Mouse (Mus musculus): ENCODE measurements around the gene Gm3336. TPM values are rescaled to one million over a fixed set of nuclear protein-coding genes. Genes with fewer than 3 reads are reported as not detected.

Gm3336 gene
- polyA plus RNA-seq, 1 experiment from 2014 or later = 1.9 TPM

DNA sequence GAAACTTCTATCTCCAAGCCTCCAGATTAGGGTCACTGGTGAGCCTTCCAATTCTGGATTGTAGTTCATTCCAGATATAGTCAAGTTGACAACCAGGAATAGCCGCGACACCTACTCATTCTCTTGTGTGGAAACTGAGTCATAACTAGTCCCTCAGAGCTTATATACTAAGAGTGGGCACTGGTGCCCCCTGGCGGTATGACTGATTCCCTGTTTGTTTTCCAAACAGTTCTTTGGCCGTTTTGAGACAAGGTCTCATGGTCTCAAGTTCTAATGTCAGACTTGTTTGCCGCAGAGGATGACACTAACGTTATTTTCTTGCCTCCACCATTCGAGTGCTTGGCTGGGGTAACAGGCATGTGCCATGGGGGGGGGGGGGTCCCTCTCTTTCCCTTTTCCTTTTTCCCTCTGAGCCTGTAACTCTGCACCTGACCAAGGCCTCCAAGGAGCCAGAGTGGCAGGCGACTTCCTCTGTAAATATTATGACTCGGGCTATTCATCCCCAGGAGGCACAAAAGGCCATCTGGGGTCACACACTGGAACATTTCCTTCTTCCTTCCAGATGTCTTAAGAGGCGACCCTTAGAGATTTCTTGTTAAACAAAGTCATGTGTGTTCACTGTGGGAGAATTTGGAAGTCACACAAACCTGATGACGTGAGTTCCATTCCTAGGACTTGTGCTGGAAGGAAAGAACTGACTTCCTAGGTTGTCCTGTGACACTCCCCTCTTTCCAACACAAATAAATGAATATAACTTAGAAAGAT is 33.8 kb downstream of the Gm3336 start:
- Histone ChIP-seq H3K27ac (peak overlapping the region; percentile 80), H3K4me3 (replicated peaks) (no peak overlapping the region), H3K27me3 (replicated peaks) (peaks cover 14% of the 10 kb centered on the region), H3K36me3 (peaks cover 6% of the 10 kb centered on the region; the same call in 1 of the 2 replicates), H3K4me1 (peaks cover 22% of the 10 kb centered on the region), H3K9ac (no peak overlapping the region), H3K9me3 (no peaks in the 10 kb centered on the region), H3K4me2 (no peak overlapping the region)
- WGBS = 22% methylated on average over 11 of the region's 11 CpGs
- ATAC-seq (ENCODE audit: insufficient read depth, low FRiP score, low read depth) = no peak

DNA sequence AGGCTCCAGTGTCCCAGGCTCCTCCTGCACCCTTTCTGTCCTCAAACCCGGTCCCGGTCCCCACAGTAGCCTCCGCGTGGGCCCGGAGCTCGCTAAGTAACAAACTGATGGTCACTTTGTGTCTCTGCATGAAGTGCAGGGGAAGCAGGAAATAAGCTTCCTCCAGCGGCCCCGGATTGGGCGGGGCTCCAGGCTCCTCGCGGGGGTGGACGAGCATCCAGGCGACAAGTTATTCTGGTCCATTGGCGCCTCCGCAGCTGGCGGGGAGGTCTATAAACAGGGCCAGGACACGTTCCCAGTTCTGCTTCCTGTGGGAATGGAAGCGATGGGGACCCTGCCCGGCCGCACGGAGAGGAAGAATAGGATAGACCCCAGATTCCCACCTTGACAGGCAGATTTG is 34.8 kb downstream of the Gm3336 start:
- Histone ChIP-seq H3K36me3 (peaks cover 13% of the 10 kb centered on the region; the same call in 1 of the 2 replicates), H3K9ac (no peak overlapping the region), H3K27ac (peak overlapping the region; percentile 80), H3K4me2 (peak overlapping the region; percentile 36), H3K4me1 (peaks cover 24% of the 10 kb centered on the region), H3K27me3 (replicated peaks) (peaks cover 4% of the 10 kb centered on the region; the same call in 1 of the 2 replicates), H3K9me3 (no peaks in the 10 kb centered on the region), H3K4me3 (replicated peaks) (peak overlapping the region; percentile 10; the same call in 1 of the 2 replicates)
- 17% methylated on average over 21 of the region's 21 CpGs for WGBS
- no peak for ATAC-seq (ENCODE audit: insufficient read depth, low FRiP score, low read depth)

DNA sequence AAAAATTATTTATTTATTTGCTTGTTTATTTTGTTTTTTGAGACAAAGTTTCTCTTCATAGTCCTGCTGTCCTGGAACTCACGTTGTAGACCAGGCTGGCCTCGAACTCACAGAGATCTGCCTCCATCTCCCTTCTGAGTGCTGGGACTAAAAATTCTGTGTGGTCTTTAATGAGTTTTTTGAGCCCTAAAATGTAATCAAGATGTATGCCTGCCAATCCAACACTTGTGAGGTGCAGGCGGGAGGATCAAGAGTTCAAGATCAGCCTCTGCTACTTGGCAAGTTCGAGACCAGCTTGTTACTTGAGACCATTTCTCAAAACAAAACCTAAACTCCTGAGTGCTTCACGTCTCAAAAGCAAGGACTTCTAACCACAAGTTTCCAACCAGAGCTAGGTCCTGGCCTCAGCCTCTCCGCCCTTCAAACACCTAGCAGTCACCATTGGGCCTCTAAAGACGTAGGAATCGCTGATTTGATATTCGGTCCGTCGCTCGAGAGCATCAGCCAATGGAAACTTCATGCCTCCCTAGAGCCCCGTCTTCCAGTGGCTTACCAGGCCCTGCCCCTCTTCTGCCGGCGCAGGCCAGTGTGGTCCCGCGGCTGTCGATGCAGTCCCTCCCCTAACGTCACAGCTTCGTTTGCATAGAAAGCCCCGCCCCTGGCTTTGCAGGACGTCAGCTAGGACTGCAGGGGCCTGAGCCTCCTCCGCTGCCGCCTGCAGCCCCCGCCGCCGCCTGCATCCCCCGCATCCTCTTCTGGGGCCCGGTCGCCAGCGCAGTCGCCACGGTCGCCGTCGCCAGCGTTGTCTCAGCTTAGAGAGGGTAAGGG is 35.9 kb downstream of the Gm3336 start, which contains the start of gene Rab3a:
TSS of gene Rab3a (plus strand) at position 637 of the 828 bp plus-strand sequence.
- Histone ChIP-seq H3K9me3 (no peaks in the 10 kb centered on the region), H3K4me3 (replicated peaks) (peak within 1 kb of the TSS; percentile 85), H3K27me3 (replicated peaks) (no peaks in the 10 kb centered on the region), H3K27ac (peak within 1 kb of the TSS; percentile 80), H3K4me2 (peak within 1 kb of the TSS; percentile 97), H3K4me1 (peaks cover 29% of the 10 kb centered on the region), H3K9ac (peak within 1 kb of the TSS; percentile 80), H3K36me3 (peaks cover 13% of the 10 kb centered on the region; the same call in 1 of the 2 replicates)
- 8% methylated on average over 37 of the region's 37 CpGs for WGBS
- peak; percentile 98 for ATAC-seq (ENCODE audit: insufficient read depth, low FRiP score, low read depth)

DNA sequence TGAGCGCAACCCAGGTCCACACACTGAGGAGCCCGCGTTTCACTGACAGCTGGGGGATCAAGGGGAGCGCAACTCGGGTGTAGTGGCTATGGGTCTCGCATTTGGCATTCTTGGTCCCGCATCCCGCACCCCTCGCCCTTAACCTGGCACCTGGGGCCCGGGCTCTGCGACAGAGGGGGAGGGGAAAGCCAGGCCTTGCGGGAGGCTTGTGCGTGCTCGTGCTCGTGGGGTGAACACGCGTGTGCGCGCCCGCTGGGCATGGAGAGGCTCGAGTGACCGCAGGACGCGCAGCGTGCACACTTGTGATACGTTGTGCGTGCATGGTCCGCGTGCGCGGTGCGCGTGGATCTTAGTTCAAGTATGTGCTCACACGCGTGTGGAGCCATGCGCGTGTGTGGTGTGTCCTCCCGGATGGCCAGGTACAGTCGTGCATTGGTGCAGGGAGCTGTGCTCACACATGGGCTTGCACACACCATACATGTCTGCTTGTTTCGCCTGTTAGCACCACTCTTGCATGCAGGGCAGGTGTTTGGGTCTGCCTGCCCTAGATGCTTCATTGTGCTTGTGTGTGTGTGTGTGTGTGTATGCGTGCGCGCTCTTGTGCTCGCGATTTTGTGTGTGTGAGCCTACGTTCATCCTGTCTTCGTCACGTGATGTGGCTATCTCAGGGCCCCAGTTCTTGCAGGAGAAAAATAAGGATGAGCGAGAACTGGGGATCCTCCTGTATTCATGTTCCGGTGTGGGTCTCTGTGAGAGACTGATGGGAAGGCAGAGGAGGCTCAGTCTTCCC is 36.7 kb downstream of the Gm3336 start:
- peak overlapping the region; percentile 85 for H3K4me3 ChIP-seq (replicated peaks)
- ATAC-seq (ENCODE audit: insufficient read depth, low FRiP score, low read depth) = peak; percentile 3; the same call in 1 of the 2 replicates
- H3K9ac ChIP-seq = peak overlapping the region; percentile 80
- H3K27me3 ChIP-seq (replicated peaks) = no peaks in the 10 kb centered on the region
- 11% methylated on average over 50 of the region's 50 CpGs for WGBS
- no peaks in the 10 kb centered on the region for H3K9me3 ChIP-seq
- H3K36me3 ChIP-seq = peaks cover 13% of the 10 kb centered on the region; the same call in 1 of the 2 replicates
- H3K27ac ChIP-seq = peak overlapping the region; percentile 59
- H3K4me2 ChIP-seq = peak overlapping the region; percentile 97
- H3K4me1 ChIP-seq = peaks cover 36% of the 10 kb centered on the region

DNA sequence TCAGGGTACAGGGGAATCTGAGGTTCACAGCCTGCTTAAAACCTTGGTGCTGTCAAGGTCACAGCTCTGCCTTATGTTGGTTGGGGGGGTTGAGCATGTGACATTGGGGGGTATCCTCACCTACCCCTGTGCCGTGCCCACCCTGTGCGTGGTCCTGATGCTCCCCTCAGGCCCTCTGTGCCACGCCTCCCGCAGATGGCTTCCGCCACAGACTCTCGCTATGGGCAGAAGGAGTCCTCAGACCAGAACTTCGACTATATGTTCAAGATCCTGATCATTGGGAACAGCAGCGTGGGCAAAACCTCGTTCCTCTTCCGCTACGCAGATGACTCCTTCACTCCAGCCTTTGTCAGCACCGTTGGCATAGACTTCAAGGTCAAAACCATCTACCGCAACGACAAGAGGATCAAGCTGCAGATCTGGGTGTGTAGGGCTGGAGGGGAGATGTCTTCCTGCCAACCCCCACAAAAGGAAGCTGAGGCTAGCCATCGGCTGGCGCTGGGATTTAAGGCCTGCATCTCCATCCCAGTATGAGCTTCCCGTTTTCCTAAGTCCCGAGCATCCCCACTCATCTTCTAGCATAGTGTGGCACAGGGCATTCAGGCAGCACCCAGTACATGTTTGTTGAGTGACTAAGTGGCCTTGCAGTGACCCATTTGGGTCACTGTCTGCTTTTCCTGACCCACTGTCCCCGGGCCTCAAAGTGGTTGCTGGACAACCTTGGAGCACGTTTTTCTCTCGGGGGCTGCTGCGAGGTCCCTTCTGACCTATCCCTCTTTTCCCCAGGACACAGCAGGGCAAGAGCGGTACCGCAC is 37.5 kb downstream of the Gm3336 start:
- 0 out of 2 replicates have a peak overlapping the region, but pooled peaks have one; percentile 80 for H3K9ac ChIP-seq
- WGBS = 83% methylated on average over 24 of the region's 24 CpGs

DNA sequence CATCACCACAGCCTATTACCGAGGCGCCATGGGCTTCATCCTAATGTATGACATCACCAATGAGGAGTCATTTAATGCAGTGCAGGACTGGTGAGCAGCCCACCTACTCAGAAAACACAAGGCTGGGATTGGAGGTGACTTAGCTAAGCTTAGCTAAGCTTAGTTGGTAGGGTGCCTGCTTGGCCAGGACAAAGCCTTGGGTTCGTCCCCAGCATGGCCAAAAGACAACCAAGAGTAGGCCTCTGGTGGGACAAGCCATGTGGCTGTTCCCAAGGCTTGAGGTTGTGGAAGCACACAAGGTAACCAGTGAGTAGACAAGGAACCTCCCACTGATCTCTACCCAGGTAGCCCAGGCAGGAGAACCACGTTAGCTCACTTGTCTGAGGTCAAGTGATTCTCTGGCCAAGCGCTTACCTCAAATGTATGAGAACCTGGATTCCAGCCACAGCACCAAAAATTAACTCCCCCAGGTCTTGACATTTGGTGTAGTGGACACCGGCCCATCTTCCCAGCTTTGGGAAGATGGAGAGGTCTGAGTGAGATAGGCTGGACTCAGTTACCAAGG is 38.2 kb downstream of the Gm3336 start:
- 91% methylated on average over 6 of the region's 6 CpGs for WGBS
- no peak for ATAC-seq (ENCODE audit: insufficient read depth, low FRiP score, low read depth)
- Histone ChIP-seq H3K27ac (no peak overlapping the region), H3K4me3 (replicated peaks) (no peak overlapping the region), H3K4me1 (peaks cover 38% of the 10 kb centered on the region), H3K36me3 (peaks cover 13% of the 10 kb centered on the region; the same call in 1 of the 2 replicates), H3K9ac (no peak overlapping the region), H3K27me3 (replicated peaks) (no peaks in the 10 kb centered on the region), H3K4me2 (no peak overlapping the region), H3K9me3 (no peaks in the 10 kb centered on the region)

More for the DNA sequence above, 37.5 kb downstream of the Gm3336 start:
- H3K27me3 ChIP-seq (replicated peaks) = no peaks in the 10 kb centered on the region
- no peaks in the 10 kb centered on the region for H3K9me3 ChIP-seq
- peaks cover 13% of the 10 kb centered on the region; the same call in 1 of the 2 replicates for H3K36me3 ChIP-seq
- ATAC-seq (ENCODE audit: insufficient read depth, low FRiP score, low read depth) = no peak
- H3K27ac ChIP-seq = no peak overlapping the region
- H3K4me3 ChIP-seq (replicated peaks) = peak overlapping the region; percentile 85
- peaks cover 38% of the 10 kb centered on the region for H3K4me1 ChIP-seq
- H3K4me2 ChIP-seq = peak overlapping the region; percentile 97

DNA sequence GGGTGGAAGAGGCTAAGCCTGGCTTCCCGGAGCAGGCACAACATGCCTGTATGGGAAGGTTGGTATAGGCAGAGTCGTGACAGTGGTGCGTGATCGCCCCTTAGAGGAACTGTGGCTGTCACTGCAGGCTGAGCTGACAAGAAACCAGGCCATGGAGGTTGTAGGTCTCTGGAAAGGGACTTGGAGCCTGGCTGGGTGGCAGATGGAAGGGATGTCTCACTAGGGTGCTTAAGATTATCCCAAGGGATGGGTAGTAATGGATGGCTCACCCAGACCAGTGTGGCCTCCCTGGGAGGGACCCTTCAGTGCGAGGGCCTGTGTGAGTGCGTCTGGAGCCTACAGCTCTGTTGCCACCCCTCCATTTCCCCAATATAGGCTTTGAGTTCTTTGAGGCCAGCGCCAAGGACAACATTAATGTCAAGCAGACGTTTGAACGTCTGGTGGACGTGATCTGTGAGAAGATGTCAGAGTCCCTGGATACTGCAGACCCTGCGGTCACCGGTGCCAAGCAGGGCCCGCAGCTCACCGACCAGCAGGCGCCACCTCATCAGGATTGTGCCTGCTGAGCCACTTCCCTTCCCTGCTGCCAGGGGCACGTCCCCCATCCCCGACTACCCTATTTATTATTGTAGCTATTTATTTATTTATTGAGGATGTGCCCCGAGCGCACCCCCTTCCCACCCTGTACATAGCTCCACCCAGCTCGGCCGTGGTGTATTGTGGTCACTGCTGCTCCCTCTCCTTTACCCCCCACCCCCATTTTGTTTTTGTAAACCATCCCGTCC is 39.4 kb downstream of the Gm3336 start:
- Histone ChIP-seq H3K27ac (no peak overlapping the region), H3K9me3 (no peaks in the 10 kb centered on the region), H3K4me1 (peaks cover 32% of the 10 kb centered on the region), H3K27me3 (replicated peaks) (no peaks in the 10 kb centered on the region), H3K36me3 (peaks cover 13% of the 10 kb centered on the region; the same call in 1 of the 2 replicates), H3K4me2 (no peak overlapping the region), H3K9ac (no peak overlapping the region), H3K4me3 (replicated peaks) (no peak overlapping the region)
- WGBS = 75% methylated on average over 22 of the region's 22 CpGs
- no peak for ATAC-seq (ENCODE audit: insufficient read depth, low FRiP score, low read depth)

DNA sequence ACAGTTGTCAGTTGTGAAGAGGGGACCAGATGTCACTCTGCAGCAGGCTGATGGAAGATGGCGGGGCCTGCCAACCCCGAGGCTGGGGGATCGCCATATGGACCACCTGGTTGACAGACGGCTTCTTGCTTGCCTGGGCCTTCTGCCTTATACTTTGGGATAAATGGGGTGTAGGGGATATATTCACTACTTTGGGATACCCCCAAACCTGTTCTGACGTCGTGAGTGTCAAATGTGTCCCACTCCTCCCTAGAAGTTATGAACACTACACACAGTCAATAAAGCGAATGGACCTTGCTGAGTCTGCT is 39.9 kb downstream of the Gm3336 start:
- Histone ChIP-seq H3K4me2 (no peak overlapping the region), H3K27me3 (replicated peaks) (no peaks in the 10 kb centered on the region), H3K4me3 (replicated peaks) (no peak overlapping the region), H3K9me3 (no peaks in the 10 kb centered on the region), H3K9ac (no peak overlapping the region), H3K27ac (no peak overlapping the region), H3K4me1 (peaks cover 27% of the 10 kb centered on the region), H3K36me3 (peaks cover 13% of the 10 kb centered on the region; the same call in 1 of the 2 replicates)
- WGBS = 86% methylated on average over 7 of the region's 7 CpGs
- no peak for ATAC-seq (ENCODE audit: insufficient read depth, low FRiP score, low read depth)

DNA sequence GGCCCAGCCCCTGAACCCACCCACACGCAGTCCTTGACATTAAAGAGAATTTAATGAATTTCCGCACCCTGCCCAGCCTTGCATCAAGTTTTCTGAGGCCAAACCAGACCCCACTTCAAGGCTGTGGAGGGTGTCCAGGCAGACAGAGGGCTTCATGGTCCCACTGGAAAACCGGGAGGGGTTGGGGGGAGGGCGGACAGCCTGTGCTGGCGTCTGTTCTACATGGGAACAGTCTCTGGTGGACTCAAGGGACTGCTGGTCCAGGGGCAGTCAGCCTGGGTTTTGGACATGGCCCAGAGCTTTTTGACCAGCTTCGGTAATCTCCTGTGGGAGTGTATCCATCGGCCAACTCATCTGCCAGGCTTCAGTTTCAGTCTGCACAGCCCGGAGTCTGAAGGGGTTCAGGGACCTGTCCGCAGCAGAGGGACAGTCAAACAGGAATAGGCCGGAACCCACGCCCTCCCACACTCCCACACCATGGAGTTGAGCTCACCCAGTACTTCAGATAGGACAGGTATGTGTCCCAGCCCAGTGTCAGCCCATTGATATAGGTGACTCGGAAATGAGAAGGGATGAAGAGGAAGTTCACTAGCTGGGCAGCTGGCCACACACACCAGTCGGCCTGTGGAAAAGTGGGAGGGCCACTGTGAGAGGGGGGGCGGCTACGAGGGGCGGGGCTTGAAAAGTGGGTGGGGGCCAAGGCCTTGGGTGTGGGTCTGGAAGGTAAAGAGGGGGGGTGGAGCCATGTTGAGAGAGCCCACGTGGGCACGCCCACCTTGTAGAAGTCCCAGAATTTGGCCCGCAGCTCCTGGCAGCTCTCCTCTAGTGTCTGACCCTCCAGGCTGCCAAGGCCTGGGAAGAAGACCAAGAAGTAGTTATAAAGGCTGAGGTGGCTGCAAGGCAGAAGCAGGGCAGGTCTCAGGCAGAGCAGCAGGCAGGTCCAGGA is 40.5 kb downstream of the Gm3336 start:
- no peak overlapping the region for H3K4me3 ChIP-seq (replicated peaks)
- WGBS = 63% methylated on average over 19 of the region's 19 CpGs
- H3K4me2 ChIP-seq = peak overlapping the region; percentile 92; the same call in 1 of the 2 replicates
- no peaks in the 10 kb centered on the region for H3K9me3 ChIP-seq
- H3K27ac ChIP-seq = no peak overlapping the region
- no peaks in the 10 kb centered on the region for H3K27me3 ChIP-seq (replicated peaks)
- no peak for ATAC-seq (ENCODE audit: insufficient read depth, low FRiP score, low read depth)
- peak overlapping the region; percentile 11; the same call in 1 of the 2 replicates for H3K9ac ChIP-seq
- peaks cover 13% of the 10 kb centered on the region; the same call in 1 of the 2 replicates for H3K36me3 ChIP-seq
- H3K4me1 ChIP-seq = peaks cover 24% of the 10 kb centered on the region
